Mouse (Mus musculus): ENCODE results near the gene Cbx2. TPM values are rescaled to one million over a fixed set of nuclear protein-coding genes. Genes with fewer than 3 reads are reported as not detected.

Cbx2 gene
- total and polyA plus RNA-seq, 3 experiments: 13.1 to 13.3 TPM; not detected in 1

GRCm38 (mm10) chr11:119052661-119053256, 30.0 kb downstream of the Cbx2 start (continued):
- TF ChIP-seq POLR2AphosphoS5 (IDR thresholded peaks at IDR 0.05; ENCODE audit: borderline replicate concordance, low read depth, low read length) (no peak), NRF1 (IDR thresholded peaks at IDR 0.05; ENCODE audit: insufficient read depth, low read depth, low read length, poor library complexity, severe bottlenecking) (no peak)

GRCm38 (mm10) chr11:119053257-119053670, 30.5 kb downstream of the Cbx2 start:
- Histone ChIP-seq H3K27ac (ENCODE audit: control insufficient read depth, low read depth, low read length) (no peak overlapping the region), H3K79me2 (ENCODE audit: control insufficient read depth, insufficient read depth, low read length, poor library complexity) (no peaks in the 10 kb centered on the region), H3K9ac (ENCODE audit: control insufficient read depth, low read depth, low read length, poor library complexity, severe bottlenecking) (peak overlapping the region; percentile 56), H3K9me3 (replicated peaks; ENCODE audit: insufficient read depth, low read length) (no peaks in the 10 kb centered on the region), H3K4me3 (ENCODE audit: control insufficient read depth in 1 of 2, insufficient read depth in 1 of 2, low read depth in 2 of 2, low read length in 2 of 2) (peak overlapping the region; percentile 27 to 50; a peak in 3 of 4 replicates), H3K4me1 (ENCODE audit: control insufficient read depth in 1 of 2, insufficient read depth in 2 of 2, low read length in 2 of 2) (0 out of 4 replicates have a peak, but pooled peaks cover 0 to 7% of the 10 kb centered on the region in 2 experiments), H3K36me3 (ENCODE audit: control insufficient read depth in 1 of 2, insufficient read depth in 2 of 2, low read length in 2 of 2) (peaks cover 0 to 2% of the 10 kb centered on the region in 2 experiments; a peak in 1 of 4 replicates), H3K27me3 (ENCODE audit: control insufficient read depth in 1 of 2, insufficient read depth in 2 of 2, low read length in 2 of 2) (peaks cover 0 to 4% of the 10 kb centered on the region in 2 experiments)
- no peak for TF ChIP-seq ZNF384 (IDR thresholded peaks at IDR 0.05; ENCODE audit: low read depth, low read length)
- peak in 1 of 2 experiments; percentile 31; a peak in 1 of 4 replicates for TF ChIP-seq POLR2A (IDR thresholded peaks at IDR 0.05; ENCODE audit: control insufficient read depth in 1 of 2, insufficient read depth in 1 of 2, low read depth in 1 of 2, low read length in 2 of 2, poor library complexity in 1 of 2)
- peak in 2 of 3 experiments; percentile 26 to 34; a peak in 3 of 6 replicates for TF ChIP-seq CTCF (IDR thresholded peaks at IDR 0.05 in 2 of 3, conservative IDR thresholded peaks at IDR 0.05 in 1 of 3; ENCODE audit: control insufficient read depth in 1 of 3, insufficient read depth in 1 of 3, low read depth in 2 of 3, low read length in 3 of 3, poor library complexity in 1 of 3, severe bottlenecking in 1 of 3)
- peak; percentile 37; the same call in 1 of the 2 replicates for TF ChIP-seq NRF1 (IDR thresholded peaks at IDR 0.05; ENCODE audit: insufficient read depth, low read depth, low read length, poor library complexity, severe bottlenecking)
- TF ChIP-seq BHLHE40 (IDR thresholded peaks at IDR 0.05; ENCODE audit: borderline replicate concordance, low read depth, low read length): peak; percentile 78; the same call in 1 of the 2 replicates
- DNase-seq (ENCODE audit: low read depth, low spot score): peak; percentile 90

GRCm38 (mm10) chr11:119053738-119054350, 31.1 kb downstream of the Cbx2 start:
- H3K4me3 ChIP-seq (ENCODE audit: control insufficient read depth in 1 of 2, insufficient read depth in 1 of 2, low read depth in 2 of 2, low read length in 2 of 2): no peak overlapping the region
- H3K4me1 ChIP-seq (ENCODE audit: control insufficient read depth in 1 of 2, insufficient read depth in 2 of 2, low read length in 2 of 2): 0 out of 4 replicates have a peak, but pooled peaks cover 0 to 7% of the 10 kb centered on the region in 2 experiments
- no peak for DNase-seq (ENCODE audit: low read depth, low spot score)
- no peaks in the 10 kb centered on the region for H3K79me2 ChIP-seq (ENCODE audit: control insufficient read depth, insufficient read depth, low read length, poor library complexity)
- H3K36me3 ChIP-seq (ENCODE audit: control insufficient read depth in 1 of 2, insufficient read depth in 2 of 2, low read length in 2 of 2): peaks cover 0 to 2% of the 10 kb centered on the region in 2 experiments; a peak in 1 of 4 replicates
- peaks cover 0 to 4% of the 10 kb centered on the region in 2 experiments for H3K27me3 ChIP-seq (ENCODE audit: control insufficient read depth in 1 of 2, insufficient read depth in 2 of 2, low read length in 2 of 2)
- H3K9me3 ChIP-seq (replicated peaks; ENCODE audit: insufficient read depth, low read length): no peaks in the 10 kb centered on the region
- no peak overlapping the region for H3K9ac ChIP-seq (ENCODE audit: control insufficient read depth, low read depth, low read length, poor library complexity, severe bottlenecking)
- TF ChIP-seq USF2 (IDR thresholded peaks at IDR 0.05; ENCODE audit: borderline replicate concordance in 1 of 2, insufficient read depth in 1 of 2, low read depth in 1 of 2, low read length in 2 of 2): no peak
- no peak for TF ChIP-seq CHD2 (IDR thresholded peaks at IDR 0.05; ENCODE audit: low read length)
- TF ChIP-seq ETS1 (IDR thresholded peaks at IDR 0.05; ENCODE audit: low read depth, low read length): no peak
- no peak for TF ChIP-seq HCFC1 (IDR thresholded peaks at IDR 0.05; ENCODE audit: low read depth, low read length)
- TF ChIP-seq POLR2A (IDR thresholded peaks at IDR 0.05; ENCODE audit: control insufficient read depth in 1 of 2, insufficient read depth in 1 of 2, low read depth in 1 of 2, low read length in 2 of 2, poor library complexity in 1 of 2): no peak
- no peak for TF ChIP-seq POLR2AphosphoS2 (IDR thresholded peaks at IDR 0.05; ENCODE audit: low read length)
- no peak for TF ChIP-seq TBP (IDR thresholded peaks at IDR 0.05; ENCODE audit: low read depth, low read length)
- TF ChIP-seq BHLHE40 (IDR thresholded peaks at IDR 0.05; ENCODE audit: borderline replicate concordance, low read depth, low read length): no peak
- no peak for TF ChIP-seq ZC3H11A (IDR thresholded peaks at IDR 0.05; ENCODE audit: low read depth, low read length)
- TF ChIP-seq GATA1 (IDR thresholded peaks at IDR 0.05; ENCODE audit: low read depth, low read length): no peak
- no peak for TF ChIP-seq CTCF (IDR thresholded peaks at IDR 0.05 in 2 of 3, conservative IDR thresholded peaks at IDR 0.05 in 1 of 3; ENCODE audit: control insufficient read depth in 1 of 3, insufficient read depth in 1 of 3, low read depth in 2 of 3, low read length in 3 of 3, poor library complexity in 1 of 3, severe bottlenecking in 1 of 3)
- no peak for TF ChIP-seq ZNF384 (IDR thresholded peaks at IDR 0.05; ENCODE audit: low read depth, low read length)
- no peak for TF ChIP-seq SIN3A (IDR thresholded peaks at IDR 0.05; ENCODE audit: low read length)
- TF ChIP-seq POLR2AphosphoS5 (IDR thresholded peaks at IDR 0.05; ENCODE audit: borderline replicate concordance, low read depth, low read length): no peak
- no peak for TF ChIP-seq RCOR1 (IDR thresholded peaks at IDR 0.05; ENCODE audit: low read depth, low read length)
- TF ChIP-seq ZKSCAN1 (IDR thresholded peaks at IDR 0.05; ENCODE audit: low read depth, low read length): no peak
- no peak for TF ChIP-seq UBTF (IDR thresholded peaks at IDR 0.05; ENCODE audit: borderline replicate concordance, insufficient read depth, low read depth, low read length)
- no peak for TF ChIP-seq KAT2A (conservative IDR thresholded peaks at IDR 0.05; ENCODE audit: low read depth, low read length)
- H3K27ac ChIP-seq (ENCODE audit: control insufficient read depth, low read depth, low read length): no peak overlapping the region
